Mouse (Mus musculus) MEL (cell line): ENCODE results near the gene Eng. TPM values are rescaled to one million over a fixed set of nuclear protein-coding genes. Genes with fewer than 3 reads are reported as not detected.

ENCODE experiments used
- DNase-seq: peaks from one replicate; pipeline ENCODE4 v3.0.0; 2011; ENCODE audit warnings: low read depth, low spot score
- H3K27ac ChIP-seq: 2 replicates; pipeline ENCODE4 v1.5.1; 2012; ENCODE audit warnings: low read depth, mild to moderate bottlenecking, control low read depth, low read length, moderate library complexity; ENCODE audit not compliant: control insufficient read depth
- H3K27me3 ChIP-seq, 2 experiments: fragments of 150-350 bp in 1 of 2; sonication (generic) in 1 of 2; 2 replicates each; pipeline ENCODE4 v1.6.1; 2012; ENCODE audit warnings: low read length in 2 of 2, mild to moderate bottlenecking in 2 of 2, improper control_type of control experiment in 1 of 2, moderate library complexity in 1 of 2; ENCODE audit not compliant: insufficient read depth in 2 of 2, control insufficient read depth in 1 of 2
- H3K36me3 ChIP-seq, 2 experiments: 2 replicates each; pipeline ENCODE4 v1.6.1; 2012 to 2014; ENCODE audit warnings: low read length in 2 of 2, improper control_type of control experiment in 1 of 2, inconsistent platforms in 1 of 2, mild to moderate bottlenecking in 1 of 2; ENCODE audit not compliant: insufficient read depth in 2 of 2, control insufficient read depth in 1 of 2
- H3K4me1 ChIP-seq, 2 experiments: fragments of 150-350 bp in 1 of 2; sonication (generic) in 1 of 2; 2 replicates each; pipeline ENCODE4 v1.6.1; 2012; ENCODE audit warnings: low read length in 2 of 2, improper control_type of control experiment in 1 of 2, mild to moderate bottlenecking in 1 of 2; ENCODE audit not compliant: insufficient read depth in 2 of 2, control insufficient read depth in 1 of 2
- H3K4me3 ChIP-seq, 2 experiments: fragments of 150-350 bp in 1 of 2; sonication (generic) in 1 of 2; 2 replicates each; pipeline ENCODE4 v1.5.1; 2012; ENCODE audit warnings: low read depth in 2 of 2, low read length in 2 of 2, mild to moderate bottlenecking in 2 of 2, moderate library complexity in 2 of 2, control low read depth in 1 of 2, improper control_type of control experiment in 1 of 2; ENCODE audit not compliant: control insufficient read depth in 1 of 2, insufficient read depth in 1 of 2
- H3K79me2 ChIP-seq: 2 replicates; pipeline ENCODE4 v1.6.1; 2012; ENCODE audit warnings: mild to moderate bottlenecking, low read length, moderate library complexity; ENCODE audit not compliant: control insufficient read depth, poor library complexity, insufficient read depth
- H3K9ac ChIP-seq: 2 replicates; pipeline ENCODE4 v1.6.1; 2012; ENCODE audit warnings: low read depth, mild to moderate bottlenecking, control low read depth, low read length, moderate library complexity; ENCODE audit not compliant: control insufficient read depth, poor library complexity, severe bottlenecking
- H3K9me3 ChIP-seq: fragments of 150-350 bp; sonication (generic); replicated peaks from 2 replicates; pipeline ENCODE4 v1.6.1; 2012; ENCODE audit warnings: mild to moderate bottlenecking, low read length, improper control_type of control experiment, moderate library complexity; ENCODE audit not compliant: insufficient read depth
- CHD1 ChIP-seq: IDR thresholded peaks from 2 replicates; pipeline ENCODE4 v1.6.1; 2012; ENCODE audit warnings: low read depth, mild to moderate bottlenecking, inconsistent platforms, low read length, improper control_type of control experiment
- CHD2 ChIP-seq: IDR thresholded peaks from 2 replicates; pipeline ENCODE4 v1.6.1; 2011; ENCODE audit warnings: low read length, improper control_type of control experiment
- CTCF ChIP-seq, 3 experiments: IDR thresholded peaks in 2 of 3; conservative IDR thresholded peaks in 1 of 3; 2 replicates each; pipeline ENCODE4 v1.5.1; 2011 to 2012; ENCODE audit warnings: low read length in 3 of 3, low read depth in 2 of 3, mild to moderate bottlenecking in 2 of 3, improper control_type of control experiment in 1 of 3, inconsistent platforms in 1 of 3, mixed read lengths in 1 of 3, moderate library complexity in 1 of 3; ENCODE audit not compliant: control insufficient read depth in 1 of 3, insufficient read depth in 1 of 3, poor library complexity in 1 of 3, severe bottlenecking in 1 of 3
- ETS1 ChIP-seq: IDR thresholded peaks from 2 replicates; pipeline ENCODE4 v1.6.1; 2012; ENCODE audit warnings: low read depth, mild to moderate bottlenecking, inconsistent platforms, low read length, improper control_type of control experiment, moderate library complexity
- GABPA ChIP-seq: IDR thresholded peaks from 2 replicates; pipeline ENCODE4 v1.6.1; 2012; ENCODE audit warnings: low read depth, mild to moderate bottlenecking, inconsistent platforms, low read length, improper control_type of control experiment, moderate library complexity
- JUND ChIP-seq: IDR thresholded peaks from 2 replicates; pipeline ENCODE4 v1.6.1; 2011; ENCODE audit warnings: low read depth, mild to moderate bottlenecking, improper control_type of control experiment, low read length
- MAFK ChIP-seq: IDR thresholded peaks from 2 replicates; pipeline ENCODE4 v1.6.1; 2011; ENCODE audit warnings: low read depth, mild to moderate bottlenecking, low read length, improper control_type of control experiment, borderline replicate concordance
- MEF2A ChIP-seq: IDR thresholded peaks from 2 replicates; pipeline ENCODE4 v1.6.1; 2014; ENCODE audit warnings: low read depth, mild to moderate bottlenecking, inconsistent platforms, low read length, improper control_type of control experiment; ENCODE audit not compliant: poor library complexity, insufficient replicate concordance, severe bottlenecking; ENCODE audit errors: extremely low read depth
- NRF1 ChIP-seq: IDR thresholded peaks from 2 replicates; pipeline ENCODE4 v1.6.1; 2014; ENCODE audit warnings: low read depth, mild to moderate bottlenecking, inconsistent platforms, low read length, improper control_type of control experiment, moderate library complexity; ENCODE audit not compliant: poor library complexity, insufficient read depth, severe bottlenecking
- POLR2A ChIP-seq, 2 experiments: IDR thresholded peaks; 2 replicates each; pipeline ENCODE4 v1.6.1; 2011 to 2012; ENCODE audit warnings: low read length in 2 of 2, mild to moderate bottlenecking in 2 of 2, control low read depth in 1 of 2, improper control_type of control experiment in 1 of 2, low read depth in 1 of 2, moderate library complexity in 1 of 2; ENCODE audit not compliant: control insufficient read depth in 1 of 2, insufficient read depth in 1 of 2, poor library complexity in 1 of 2
- RCOR1 ChIP-seq: IDR thresholded peaks from 2 replicates; pipeline ENCODE4 v1.6.1; 2012; ENCODE audit warnings: low read depth, mild to moderate bottlenecking, inconsistent platforms, low read length, improper control_type of control experiment
- TBP ChIP-seq: IDR thresholded peaks from 2 replicates; pipeline ENCODE4 v1.8.0; 2011; ENCODE audit warnings: low read depth, low read length, improper control_type of control experiment
- USF1 ChIP-seq: IDR thresholded peaks from 2 replicates; pipeline ENCODE4 v1.6.1; 2014; ENCODE audit warnings: low read depth, mild to moderate bottlenecking, inconsistent platforms, low read length, improper control_type of control experiment, moderate library complexity
- ZMIZ1 ChIP-seq: IDR thresholded peaks from 2 replicates; pipeline ENCODE4 v1.6.1; 2012; ENCODE audit warnings: low read depth, mild to moderate bottlenecking, inconsistent platforms, low read length, improper control_type of control experiment, moderate library complexity
- ZNF384 ChIP-seq: IDR thresholded peaks from 2 replicates; pipeline ENCODE4 v1.6.1; 2012; ENCODE audit warnings: low read depth, mild to moderate bottlenecking, inconsistent platforms, low read length, improper control_type of control experiment
- polyA plus RNA-seq, 2 experiments: library from polyadenylated mRNA; stranded (reverse) in 1 of 2; unstranded in 1 of 2; fragments of >175 nt in 1 of 2; fragments of >200 nt in 1 of 2; gene quantifications; 2 replicates each; pipeline versions ENCODE4 v1.2.1 to v1.2.4; 2012; ENCODE audit warnings: low replicate concordance in 2 of 2, low read depth in 1 of 2; ENCODE audit not compliant: insufficient read length in 2 of 2, insufficient read depth in 1 of 2, missing spikeins in 1 of 2
- total RNA-seq: library from RNA; depleted of rRNA; stranded (reverse); fragments of 300-350 nt; gene quantifications from 2 replicates; pipeline ENCODE4 v1.2.3, GENCODE M21; 2012

Eng gene
- total and polyA plus RNA-seq, 3 experiments = 0.73 to 1.0 TPM; not detected in 1

- TF ChIP-seq USF1 = peak; percentile 50; the same call in 1 of the 2 replicates
- TF ChIP-seq TBP = no peak
- TF ChIP-seq JUND = no peak
- no peak for TF ChIP-seq ZNF384
- TF ChIP-seq GABPA = no peak
- TF ChIP-seq ZMIZ1 = no peak
Observed at GRCm38 (mm10) chr2:32606161-32607142, 39.9 kb upstream of the Eng start (continued).

GRCm38 (mm10) chr2:32607262-32607947 is 39.0 kb upstream of the Eng start:
- peaks cover 2% of the 10 kb centered on the region; the same call in 1 of the 2 replicates for H3K79me2 ChIP-seq
- H3K4me1 ChIP-seq = peaks cover 6 to 29% of the 10 kb centered on the region in 2 experiments

GRCm38 (mm10) chr2:32608141-32608777 is 38.1 kb upstream of the Eng start:
- TF ChIP-seq JUND (no peak), MEF2A (peak; percentile 41; the same call in 1 of the 2 replicates), RCOR1 (peak; percentile 4; the same call in 1 of the 2 replicates), CTCF (IDR thresholded peaks at IDR 0.05 in 2 of 3, conservative IDR thresholded peaks at IDR 0.05 in 1 of 3; ENCODE audit: control insufficient read depth in 1 of 3, insufficient read depth in 1 of 3, low read depth in 2 of 3, low read length in 3 of 3, poor library complexity in 1 of 3, severe bottlenecking in 1 of 3) (no peak), NRF1 (peak; percentile 60; the same call in 1 of the 2 replicates)
- TF ChIP-seq, all 39 proteins: peak for 3
- Histone ChIP-seq H3K4me3 (peak overlapping the region; percentile 78 to 93), H3K4me1 (peaks cover 6 to 29% of the 10 kb centered on the region in 2 experiments), H3K27me3 (no peaks in the 10 kb centered on the region), H3K27ac (peak overlapping the region; percentile 30), H3K9ac (peak overlapping the region; percentile 36), H3K79me2 (peaks cover 2% of the 10 kb centered on the region; the same call in 1 of the 2 replicates), H3K36me3 (peaks cover 0 to 6% of the 10 kb centered on the region in 2 experiments; a peak in 2 of 4 replicates), H3K9me3 (no peaks in the 10 kb centered on the region)
- peak; percentile 89 for DNase-seq

More at GRCm38 (mm10) chr2:32607262-32607947, 39.0 kb upstream of the Eng start:
- peak overlapping the region; percentile 76 for H3K9ac ChIP-seq
- peak; percentile 78 for DNase-seq
- TF ChIP-seq CHD2 (no peak), MAFK (no peak), CHD1 (no peak), ETS1 (no peak), POLR2A (IDR thresholded peaks at IDR 0.05; ENCODE audit: control insufficient read depth in 1 of 2, insufficient read depth in 1 of 2, low read depth in 1 of 2, low read length in 2 of 2, poor library complexity in 1 of 2) (0 out of 4 replicates have a peak, but pooled peaks of 1 of the 2 experiments have one; percentile 14)
- H3K36me3 ChIP-seq = peaks cover 0 to 6% of the 10 kb centered on the region in 2 experiments; a peak in 2 of 4 replicates
- H3K27ac ChIP-seq = peak overlapping the region; percentile 74
- H3K4me3 ChIP-seq = peak overlapping the region; percentile 78 to 93
- H3K27me3 ChIP-seq = no peaks in the 10 kb centered on the region
- H3K9me3 ChIP-seq = no peaks in the 10 kb centered on the region
